Mouse (Mus musculus): ENCODE measurements around the gene Apobec3. TPM values are rescaled to one million over a fixed set of nuclear protein-coding genes. Genes with fewer than 3 reads are reported as not detected.

Apobec3 gene
- total RNA-seq (2021): 1 to 10 TPM; 4.3 to 5.0 TPM
- long read RNA-seq, experiment 1, partial matches to known transcripts: 0 of 5 reads
- long read RNA-seq, experiment 1, other reads (novel, unspliced or antisense): 0 of 5 reads
- long read RNA-seq, experiment 2, partial matches to known transcripts: 0 of 1 reads
- long read RNA-seq, experiment 2, other reads (novel, unspliced or antisense): 1 of 1 reads

- DNase-seq (ENCODE audit: low spot score in 2 of 2): peak; percentile 34 to 54
Measured at GRCm38 (mm10) chr15:79891436-79892212, at the start of gene Apobec3. Gene Apobec3, plus strand, starts transcription at chr15:79891659.

DNA sequence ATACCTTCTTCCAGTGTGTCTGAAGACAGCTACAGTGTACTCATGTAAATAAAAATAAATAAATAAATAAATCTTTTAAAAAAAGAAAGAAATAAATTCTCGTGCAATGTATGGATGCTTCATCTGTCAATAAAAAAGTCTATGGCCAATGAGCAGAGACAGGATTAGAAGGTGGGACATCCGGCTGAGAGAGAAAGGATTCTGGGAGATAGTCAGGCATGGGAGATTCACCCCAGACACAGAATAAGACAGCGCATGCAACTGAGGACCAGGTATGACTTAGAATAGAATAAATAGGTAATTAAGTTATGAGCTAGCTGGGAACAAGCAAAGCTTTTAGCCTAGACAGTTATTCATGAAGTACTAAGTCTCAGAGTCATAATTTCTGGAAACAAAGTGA is 48.5 kb upstream of the Apobec3 start:
- DNase-seq (ENCODE audit: low spot score in 2 of 2): no peak

GRCm38 (mm10) chr15:79845986-79846385 is 45.5 kb upstream of the Apobec3 start:
- DNase-seq (ENCODE audit: low spot score in 2 of 2): no peak

- peak in 1 of 2 experiments; percentile 35 for DNase-seq (ENCODE audit: low spot score in 2 of 2)
Measured at GRCm38 (mm10) chr15:79847100-79847499, 44.4 kb upstream of the Apobec3 start.

- DNase-seq (ENCODE audit: low spot score in 2 of 2): no peak
Measured at GRCm38 (mm10) chr15:79850143-79850542, 41.3 kb upstream of the Apobec3 start.

- DNase-seq (ENCODE audit: low spot score in 2 of 2): no peak
Measured at GRCm38 (mm10) chr15:79858979-79859378, 32.5 kb upstream of the Apobec3 start.

GRCm38 (mm10) chr15:79859821-79860220 is 31.6 kb upstream of the Apobec3 start:
- no peak for DNase-seq (ENCODE audit: low spot score in 2 of 2)

DNA sequence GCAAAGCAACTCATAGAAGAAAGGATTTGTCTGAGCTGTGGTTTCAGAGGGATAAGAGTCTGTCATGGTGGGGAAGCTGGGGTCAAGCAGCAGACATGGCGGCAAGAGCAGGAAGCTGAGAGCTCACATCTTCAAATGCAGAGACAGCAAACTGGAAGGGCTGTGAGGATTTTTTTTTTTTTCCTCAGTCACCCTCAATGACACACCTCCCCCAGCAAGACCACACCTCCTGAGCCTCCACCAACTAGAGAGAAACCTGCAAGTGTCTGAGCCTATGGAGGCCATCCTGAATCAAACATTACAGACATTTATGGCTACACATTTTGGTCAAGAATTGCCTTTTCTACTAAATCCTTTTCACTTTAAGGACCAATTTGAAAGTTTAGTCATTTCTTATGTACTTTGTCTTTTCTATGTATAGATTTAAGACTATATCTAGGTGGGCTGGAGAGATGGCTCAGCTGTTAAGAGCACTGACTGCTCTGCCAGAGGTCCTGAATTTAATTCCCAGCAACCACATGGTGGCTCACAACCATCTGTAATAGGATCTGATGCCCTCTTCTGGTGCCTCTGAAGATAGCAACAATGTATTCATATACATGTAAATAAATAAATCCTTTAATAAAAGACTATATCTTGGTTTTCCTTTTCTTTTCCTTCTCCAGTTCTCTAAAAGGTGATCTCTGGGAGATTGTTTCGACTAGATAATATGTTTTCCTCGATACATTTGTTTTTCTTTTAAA is 24.0 kb upstream of the Apobec3 start:
- DNase-seq (ENCODE audit: low spot score in 2 of 2): no peak

DNA sequence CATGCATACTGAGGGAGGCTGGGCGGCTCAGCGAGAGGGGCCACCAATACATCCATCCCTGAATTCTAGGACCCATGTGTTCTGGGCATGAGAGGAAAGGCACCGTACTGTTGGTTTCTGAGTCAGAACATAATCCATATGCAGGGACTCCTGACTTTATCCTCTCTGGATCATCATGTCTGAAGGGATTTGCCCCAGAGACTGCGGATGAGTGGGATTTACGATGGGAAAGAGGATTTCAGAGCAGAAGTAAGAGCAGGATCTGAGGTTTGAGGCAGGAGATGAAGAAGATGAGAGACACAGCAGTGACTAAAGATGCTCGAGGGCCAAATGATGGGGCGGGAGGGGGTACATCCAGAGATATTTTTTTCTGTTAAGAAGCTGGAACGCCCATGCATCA is 17.9 kb upstream of the Apobec3 start:
- no peak for DNase-seq (ENCODE audit: low spot score in 2 of 2)

DNA sequence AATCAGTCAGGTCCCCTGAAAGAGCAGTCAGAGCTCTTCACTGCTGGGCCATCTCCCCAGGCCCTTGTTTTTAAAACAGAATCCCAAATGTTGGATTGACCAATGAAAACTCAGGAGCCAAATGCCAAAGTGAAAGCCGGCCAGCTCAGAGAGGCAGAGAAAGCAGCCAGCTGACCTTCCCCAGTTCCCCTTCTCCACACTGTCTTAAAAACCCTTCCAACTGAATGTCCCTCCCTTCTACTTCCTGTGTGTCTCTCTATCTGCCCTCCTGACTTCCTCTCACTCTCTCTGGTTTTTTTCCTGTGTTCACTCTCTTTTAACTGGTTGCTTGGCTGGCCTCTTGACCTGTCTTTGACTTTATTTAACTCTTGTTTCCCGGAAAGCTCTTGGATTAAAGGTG is 17.5 kb upstream of the Apobec3 start:
- DNase-seq (ENCODE audit: low spot score in 2 of 2): no peak

- no peak for DNase-seq (ENCODE audit: low spot score in 2 of 2)
Measured at GRCm38 (mm10) chr15:79875261-79875995, 16.0 kb upstream of the Apobec3 start.

DNA sequence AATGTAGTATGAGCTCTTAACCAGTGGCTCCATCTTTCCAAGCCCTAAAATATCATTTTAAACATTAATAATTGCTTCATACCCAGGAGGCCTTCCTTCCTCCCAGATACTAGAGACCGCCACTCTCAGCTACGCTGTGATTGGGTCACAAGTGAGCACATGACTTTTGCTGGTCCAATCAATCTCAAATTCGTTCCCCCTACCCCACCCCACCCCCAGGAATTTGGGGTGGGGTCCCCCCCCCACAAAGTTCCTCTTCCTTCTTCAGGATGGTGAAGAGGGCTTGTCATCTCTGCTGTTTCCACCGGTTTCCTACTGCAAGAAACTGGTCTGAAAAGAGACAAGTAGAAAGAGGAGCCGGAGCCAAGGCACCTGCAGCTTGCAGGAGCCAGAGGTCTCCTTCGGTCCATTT is 12.7 kb upstream of the Apobec3 start:
- DNase-seq (ENCODE audit: low spot score in 2 of 2): no peak

DNA sequence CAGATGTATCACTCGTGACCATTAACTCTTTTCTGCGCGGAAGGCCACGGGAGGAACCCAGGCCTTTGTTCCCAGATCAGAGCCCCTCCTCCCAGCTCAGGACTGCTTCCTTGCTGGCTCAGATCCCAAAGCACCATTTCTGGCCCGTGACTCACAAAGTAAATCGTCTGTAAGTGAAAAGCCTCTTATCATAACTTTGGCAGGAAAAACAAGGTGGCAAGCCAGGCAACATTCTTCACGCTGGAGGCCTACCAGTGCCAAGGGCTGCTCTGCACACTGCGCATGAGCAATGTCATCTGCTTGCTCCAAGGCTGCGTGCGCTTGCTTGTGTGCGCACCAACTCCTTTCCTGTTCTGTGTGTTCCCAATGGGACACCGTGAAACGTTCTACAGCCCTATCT is 12.1 kb upstream of the Apobec3 start:
- DNase-seq (ENCODE audit: low spot score in 2 of 2): peak; percentile 63 to 66

- DNase-seq (ENCODE audit: low spot score in 2 of 2): no peak
Measured at GRCm38 (mm10) chr15:79880477-79880876, 11.0 kb upstream of the Apobec3 start.

- peak; percentile 59 to 60 for DNase-seq (ENCODE audit: low spot score in 2 of 2)
Measured at GRCm38 (mm10) chr15:79882623-79883267, 8.7 kb upstream of the Apobec3 start.

DNA sequence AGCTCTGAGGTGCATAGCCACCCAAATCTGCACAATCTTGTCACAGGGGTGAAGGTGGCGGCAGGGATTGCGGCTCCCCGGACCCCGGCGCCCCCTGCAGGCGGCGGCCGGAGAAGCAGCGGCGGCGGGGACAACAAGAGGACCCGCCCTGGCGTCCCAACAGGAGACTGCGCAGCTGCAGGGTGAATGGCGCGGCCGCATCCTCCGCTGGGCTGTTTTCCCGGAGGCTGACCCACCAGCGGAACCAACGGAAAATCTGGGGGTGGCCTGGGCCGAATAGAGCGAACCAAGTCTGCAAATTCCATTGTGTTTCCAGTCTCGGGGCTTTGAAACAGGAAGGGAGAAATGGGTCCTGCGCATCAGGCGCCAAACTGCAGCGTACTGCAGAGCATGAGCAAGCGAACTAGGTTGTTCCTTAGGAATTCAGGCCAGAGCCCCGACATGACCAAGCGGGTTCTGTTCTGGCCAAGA is 8.1 kb upstream of the Apobec3 start:
- peak; percentile 94 to 97 for DNase-seq (ENCODE audit: low spot score in 2 of 2)

DNA sequence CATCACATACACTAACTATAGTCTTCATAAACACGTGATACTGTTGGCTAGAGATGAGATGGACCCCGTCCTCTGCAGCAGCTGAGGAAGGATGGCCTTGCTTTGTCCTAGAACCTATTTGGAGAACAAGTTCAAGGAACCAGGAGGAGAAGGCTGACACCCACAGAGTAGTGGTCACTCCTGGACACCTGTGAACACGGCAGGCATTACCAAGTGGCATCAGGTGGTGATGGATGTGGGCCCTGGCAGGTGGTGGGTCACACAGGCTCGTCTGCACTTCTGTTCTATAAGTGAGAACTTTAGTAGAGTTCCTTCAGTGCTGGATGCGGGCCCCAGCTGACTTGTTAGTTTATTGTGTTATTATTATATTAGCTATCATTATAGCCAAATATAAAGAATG is 6.6 kb upstream of the Apobec3 start:
- DNase-seq (ENCODE audit: low spot score in 2 of 2): no peak

DNA sequence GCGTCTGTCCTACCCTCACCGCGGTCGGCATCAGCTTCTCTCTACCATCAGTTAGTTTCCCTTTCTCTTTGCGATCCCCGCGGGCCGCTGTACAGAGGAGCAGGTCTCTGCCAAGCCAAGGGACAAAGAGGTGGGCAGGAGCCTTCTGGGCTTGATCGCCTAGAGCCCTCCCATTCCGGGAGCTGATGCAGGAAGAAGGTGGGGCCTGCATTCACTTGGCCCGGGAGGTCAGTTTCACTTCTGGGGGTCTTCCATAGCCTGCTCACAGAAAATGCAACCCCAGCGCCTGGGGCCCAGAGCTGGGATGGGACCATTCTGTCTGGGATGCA is 718 bp downstream of the Apobec3 start:
- DNase-seq (ENCODE audit: low spot score in 2 of 2): no peak

GRCm38 (mm10) chr15:79892995-79893823 is 1.8 kb downstream of the Apobec3 start:
- no peak for DNase-seq (ENCODE audit: low spot score in 2 of 2)

GRCm38 (mm10) chr15:79893824-79894123 is 2.3 kb downstream of the Apobec3 start:
- DNase-seq (ENCODE audit: low spot score in 2 of 2): no peak
